Mouse (Mus musculus) hindbrain, embryonic 11.5 days (tissue): ENCODE data around the gene Atp6v0a1. TPM values are rescaled to one million over a fixed set of nuclear protein-coding genes. Genes with fewer than 3 reads are reported as not detected.
"Not testable (repeated sequence)": the region's sequence is repeated elsewhere in the genome, so short reads cannot be mapped to it uniquely, and the experiment has no call there.

Source experiments
- ATAC-seq: fragments of 200-750 bp; cut with Nextera tagmentation; 2 replicates; pipeline ENCODE4 v1.8.0; 2017; ENCODE audit warnings: mild to moderate bottlenecking, moderate TSS enrichment, moderate library complexity; ENCODE audit not compliant: low FRiP score
- DNase-seq: peaks from one replicate; pipeline ENCODE4 v3.0.0-alpha.2; 2015; ENCODE audit warnings: low spot score
- H3K27ac ChIP-seq: fragments of 300-500 bp; sonication (generic); 2 replicates; pipeline ENCODE4 v1.5.1; 2014; ENCODE audit warnings: mild to moderate bottlenecking, low read depth, low read length
- H3K27me3 ChIP-seq: fragments of 300-500 bp; sonication (generic); 2 replicates; pipeline ENCODE4 v1.6.1; 2014; ENCODE audit warnings: mild to moderate bottlenecking, low read length, moderate library complexity, mixed read lengths; ENCODE audit not compliant: control insufficient read depth, insufficient read depth
- H3K36me3 ChIP-seq: fragments of 300-500 bp; sonication (generic); 2 replicates; pipeline ENCODE4 v1.6.1; 2014; ENCODE audit warnings: mild to moderate bottlenecking, low read length, moderate library complexity, mixed read lengths; ENCODE audit not compliant: control insufficient read depth, insufficient read depth
- H3K4me1 ChIP-seq: fragments of 300-500 bp; sonication (generic); replicated peaks from 2 replicates; pipeline ENCODE4 v1.6.1; 2014; ENCODE audit warnings: low read length, mixed read lengths; ENCODE audit not compliant: control insufficient read depth, insufficient read depth
- H3K4me2 ChIP-seq: fragments of 300-500 bp; sonication (generic); replicated peaks from 2 replicates; pipeline ENCODE4 v1.6.1; 2014; ENCODE audit warnings: mild to moderate bottlenecking, low read depth, low read length
- H3K4me3 ChIP-seq: fragments of 300-500 bp; sonication (generic); 2 replicates; pipeline ENCODE4 v1.5.1; 2014; ENCODE audit warnings: low read depth, low read length
- H3K9ac ChIP-seq: fragments of 300-500 bp; sonication (generic); 2 replicates; pipeline ENCODE4 v1.6.1; 2014; ENCODE audit warnings: low read depth, low read length
- H3K9me3 ChIP-seq: fragments of 300-500 bp; sonication (generic); 2 replicates; pipeline ENCODE4 v1.6.1; 2016; ENCODE audit warnings: low read length; ENCODE audit not compliant: control insufficient read depth
- WGBS: fragments of 180-500 bp; shearing (Covaris S2); extraction: QIAGEN DNeasy Blood & Tissue Kit; methylation state at CpG from one replicate; pipeline ENCODE4 v1.1.7; 2014; 5-methylcytosine and 5-hydroxymethylcytosine counted together
- polyA plus RNA-seq: library from polyadenylated mRNA; unstranded; fragments of >200 nt; fragmentation: Nextera tagmentation; extraction: Ambion mirVana; gene quantifications from 2 replicates; pipeline ENCODE4 v1.2.1, GENCODE M21; 2014

Gene Atp6v0a1
- polyA plus RNA-seq, 1 experiment from 2014 or later = 48.5 TPM

GRCm38 (mm10) chr11:100999254-100999653, 10.0 kb upstream of the Atp6v0a1 start:
- no peaks in the 10 kb centered on the region for H3K9me3 ChIP-seq
- H3K4me3 ChIP-seq = no peak overlapping the region
- WGBS = 62% methylated on average over 3 of the region's 3 CpGs
- H3K27me3 ChIP-seq = no peaks in the 10 kb centered on the region
- no peak overlapping the region for H3K4me2 ChIP-seq
- ATAC-seq (no peak), DNase-seq (no peak)
- no peaks in the 10 kb centered on the region for H3K4me1 ChIP-seq
- no peak overlapping the region for H3K27ac ChIP-seq
- no peaks in the 10 kb centered on the region for H3K36me3 ChIP-seq
- no peak overlapping the region for H3K9ac ChIP-seq

- H3K4me2 ChIP-seq, H3K27me3 ChIP-seq, H3K9me3 ChIP-seq, H3K4me3 ChIP-seq, H3K27ac ChIP-seq, H3K4me1 ChIP-seq, H3K36me3 ChIP-seq, H3K9ac ChIP-seq, DNase-seq, ATAC-seq: not testable (repeated sequence)
- 82% methylated on average over 5 of the region's 6 CpGs for WGBS
Observed at GRCm38 (mm10) chr11:101001875-101002552, 7.2 kb upstream of the Atp6v0a1 start.

GRCm38 (mm10) chr11:101003025-101003685, 6.1 kb upstream of the Atp6v0a1 start:
- DNase-seq (no peak), ATAC-seq (no peak)
- H3K4me2 ChIP-seq = no peak overlapping the region
- H3K27ac ChIP-seq = no peak overlapping the region
- no peaks in the 10 kb centered on the region for H3K36me3 ChIP-seq
- H3K27me3 ChIP-seq = no peaks in the 10 kb centered on the region
- no peaks in the 10 kb centered on the region for H3K4me1 ChIP-seq
- WGBS = 40% methylated on average over 3 of the region's 3 CpGs
- H3K9ac ChIP-seq = no peak overlapping the region
- H3K9me3 ChIP-seq = no peaks in the 10 kb centered on the region
- no peak overlapping the region for H3K4me3 ChIP-seq

- Histone ChIP-seq H3K9ac (peak overlapping the region; percentile 21; the same call in 1 of the 2 replicates), H3K4me3 (peak overlapping the region; percentile 74), H3K36me3 (no peaks in the 10 kb centered on the region), H3K4me1 (no peaks in the 10 kb centered on the region), H3K9me3 (no peaks in the 10 kb centered on the region), H3K27ac (peak overlapping the region; percentile 80; the same call in 1 of the 2 replicates), H3K4me2 (peak overlapping the region; percentile 75), H3K27me3 (no peaks in the 10 kb centered on the region)
- DNase-seq (no peak), ATAC-seq (no peak)
- 53% methylated on average over 14 of the region's 14 CpGs for WGBS
Observed at GRCm38 (mm10) chr11:101008206-101009045, 826 bp upstream of the Atp6v0a1 start.

GRCm38 (mm10) chr11:101009888-101010784, 884 bp downstream of the Atp6v0a1 start:
- peak; percentile 33 for DNase-seq
- ATAC-seq = peak; percentile 33; the same call in 1 of the 2 replicates
- WGBS = 13% methylated on average over 29 of the region's 29 CpGs

GRCm38 (mm10) chr11:101011641-101012040, 2.4 kb downstream of the Atp6v0a1 start:
- H3K4me1 ChIP-seq = no peaks in the 10 kb centered on the region
- no peak overlapping the region for H3K4me2 ChIP-seq
- no peak overlapping the region for H3K4me3 ChIP-seq
- DNase-seq (no peak), ATAC-seq (no peak)
- no peaks in the 10 kb centered on the region for H3K36me3 ChIP-seq
- no peak overlapping the region for H3K9ac ChIP-seq
- no peaks in the 10 kb centered on the region for H3K9me3 ChIP-seq
- no peak overlapping the region for H3K27ac ChIP-seq
- no peaks in the 10 kb centered on the region for H3K27me3 ChIP-seq
- 88% methylated on average over 6 of the region's 6 CpGs for WGBS

More at GRCm38 (mm10) chr11:101009888-101010784, 884 bp downstream of the Atp6v0a1 start:
- H3K4me2 ChIP-seq = peak overlapping the region; percentile 75
- peak overlapping the region; percentile 74 for H3K4me3 ChIP-seq
- peak overlapping the region; percentile 80 for H3K27ac ChIP-seq
- H3K4me1 ChIP-seq = no peaks in the 10 kb centered on the region
- H3K27me3 ChIP-seq = no peaks in the 10 kb centered on the region
- no peaks in the 10 kb centered on the region for H3K36me3 ChIP-seq
- H3K9me3 ChIP-seq = no peaks in the 10 kb centered on the region
- H3K9ac ChIP-seq = peak overlapping the region; percentile 66

GRCm38 (mm10) chr11:101023371-101023770, 14.1 kb downstream of the Atp6v0a1 start:
- no peak overlapping the region for H3K27ac ChIP-seq
- H3K9ac ChIP-seq = no peak overlapping the region
- H3K4me2 ChIP-seq = no peak overlapping the region
- no peaks in the 10 kb centered on the region for H3K4me1 ChIP-seq
- WGBS = 95% methylated on average over 12 of the region's 12 CpGs
- no peak overlapping the region for H3K4me3 ChIP-seq
- no peaks in the 10 kb centered on the region for H3K27me3 ChIP-seq
- ATAC-seq (no peak), DNase-seq (no peak)
- H3K36me3 ChIP-seq = peaks cover 5% of the 10 kb centered on the region
- no peaks in the 10 kb centered on the region for H3K9me3 ChIP-seq

GRCm38 (mm10) chr11:101024001-101024400, 14.7 kb downstream of the Atp6v0a1 start:
- no peak overlapping the region for H3K27ac ChIP-seq
- WGBS = 96% methylated on average over 4 of the region's 4 CpGs
- no peak overlapping the region for H3K4me2 ChIP-seq
- H3K36me3 ChIP-seq = peaks cover 5% of the 10 kb centered on the region
- H3K4me1 ChIP-seq = no peaks in the 10 kb centered on the region
- H3K9me3 ChIP-seq = no peaks in the 10 kb centered on the region
- H3K27me3 ChIP-seq = no peaks in the 10 kb centered on the region
- H3K9ac ChIP-seq = no peak overlapping the region
- no peak overlapping the region for H3K4me3 ChIP-seq
- ATAC-seq (no peak), DNase-seq (no peak)
